Mouse (Mus musculus): ENCODE results near the gene 9930104L06Rik.
"Not testable (repeated sequence)": the region's sequence is repeated elsewhere in the genome, so short reads cannot be mapped to it uniquely, and the experiment has no call there.

The 9930104L06Rik gene

GRCm38 (mm10) chr4:124936613-124937471 lies at the start of gene 9930104L06Rik:
Gene 9930104L06Rik (plus strand): TSS chr4:124937048.
- peak; percentile 92 to 98 for DNase-seq

- no peak for DNase-seq
These were observed 48.1 kb upstream of the 9930104L06Rik start for GRCm38 (mm10) chr4:124888702-124889101.

- no peak for DNase-seq
These were observed 46.9 kb upstream of the 9930104L06Rik start for GRCm38 (mm10) chr4:124889935-124890334.

- no peak for DNase-seq
These were observed 46.0 kb upstream of the 9930104L06Rik start for GRCm38 (mm10) chr4:124890831-124891230.

- DNase-seq, result no peak
These were observed 43.1 kb upstream of the 9930104L06Rik start for GRCm38 (mm10) chr4:124893769-124894168.

- DNase-seq, result peak; percentile 75 to 82
These were observed 42.1 kb upstream of the 9930104L06Rik start for GRCm38 (mm10) chr4:124894508-124895428.

- no peak for DNase-seq
These were observed 38.4 kb upstream of the 9930104L06Rik start for GRCm38 (mm10) chr4:124898428-124898827.

- DNase-seq, result no peak
These were observed 36.9 kb upstream of the 9930104L06Rik start for GRCm38 (mm10) chr4:124899906-124900305.

GRCm38 (mm10) chr4:124905417-124905816 lies 31.4 kb upstream of the 9930104L06Rik start:
- DNase-seq, result no peak

- DNase-seq, result no peak
These were observed 30.7 kb upstream of the 9930104L06Rik start for GRCm38 (mm10) chr4:124905971-124906822.

- DNase-seq, result no peak
These were observed 8.7 kb upstream of the 9930104L06Rik start for GRCm38 (mm10) chr4:124928102-124928501.

GRCm38 (mm10) chr4:124939211-124939610 lies 2.4 kb downstream of the 9930104L06Rik start, which contains the start of gene Cdca8:
Gene Cdca8 (minus strand): TSS chr4:124939311.
- not testable (repeated sequence) for DNase-seq

GRCm38 (mm10) chr4:124943022-124943421 lies 6.2 kb downstream of the 9930104L06Rik start:
- peak; percentile 77 to 78 for DNase-seq

GRCm38 (mm10) chr4:124943781-124944180 lies 6.9 kb downstream of the 9930104L06Rik start:
- no peak for DNase-seq

GRCm38 (mm10) chr4:124944961-124945360 lies 8.1 kb downstream of the 9930104L06Rik start:
- DNase-seq, result no peak

GRCm38 (mm10) chr4:124949488-124949887 lies 12.6 kb downstream of the 9930104L06Rik start:
- no peak for DNase-seq

GRCm38 (mm10) chr4:124950181-124951035 lies 13.6 kb downstream of the 9930104L06Rik start:
- DNase-seq, result no peak

GRCm38 (mm10) chr4:124951036-124951433 lies 14.2 kb downstream of the 9930104L06Rik start:
- DNase-seq, result no peak

GRCm38 (mm10) chr4:124953546-124953945 lies 16.7 kb downstream of the 9930104L06Rik start:
- no peak for DNase-seq

- no peak for DNase-seq
These were observed 20.4 kb downstream of the 9930104L06Rik start for GRCm38 (mm10) chr4:124957284-124957683.

- DNase-seq, result no peak
These were observed 22.2 kb downstream of the 9930104L06Rik start for GRCm38 (mm10) chr4:124959062-124959461.
